Mouse (Mus musculus): ENCODE measurements around the gene Adgrf1. TPM values are rescaled to one million over a fixed set of nuclear protein-coding genes. Genes with fewer than 3 reads are reported as not detected.

Gene Adgrf1
- total and polyA plus RNA-seq, 3 experiments, result not detected

- no peak overlapping the region for H3K4me3 ChIP-seq (ENCODE audit: control insufficient read depth in 1 of 2, insufficient read depth in 1 of 2, low read depth in 2 of 2, low read length in 2 of 2)
- no peaks in the 10 kb centered on the region for H3K4me1 ChIP-seq (ENCODE audit: control insufficient read depth in 1 of 2, insufficient read depth in 2 of 2, low read length in 2 of 2)
- no peaks in the 10 kb centered on the region for H3K79me2 ChIP-seq (ENCODE audit: control insufficient read depth, insufficient read depth, low read length, poor library complexity)
- H3K9me3 ChIP-seq (replicated peaks; ENCODE audit: insufficient read depth, low read length), result no peaks in the 10 kb centered on the region
- TF ChIP-seq CTCF (IDR thresholded peaks at IDR 0.05 in 2 of 3, conservative IDR thresholded peaks at IDR 0.05 in 1 of 3; ENCODE audit: control insufficient read depth in 1 of 3, insufficient read depth in 1 of 3, low read depth in 2 of 3, low read length in 3 of 3, poor library complexity in 1 of 3, severe bottlenecking in 1 of 3) (no peak), JUND (IDR thresholded peaks at IDR 0.05; ENCODE audit: low read depth, low read length) (no peak), POLR2A (IDR thresholded peaks at IDR 0.05; ENCODE audit: control insufficient read depth in 1 of 2, insufficient read depth in 1 of 2, low read depth in 1 of 2, low read length in 2 of 2, poor library complexity in 1 of 2) (no peak), ELF1 (IDR thresholded peaks at IDR 0.05; ENCODE audit: low read depth, low read length) (no peak), MAZ (IDR thresholded peaks at IDR 0.05; ENCODE audit: low read depth, low read length) (no peak), GABPA (IDR thresholded peaks at IDR 0.05; ENCODE audit: low read depth, low read length) (no peak), MXI1 (IDR thresholded peaks at IDR 0.05; ENCODE audit: low read depth, low read length) (no peak), CHD2 (IDR thresholded peaks at IDR 0.05; ENCODE audit: low read length) (no peak), MYC (IDR thresholded peaks at IDR 0.05; ENCODE audit: low read depth, low read length) (no peak), NELFE (IDR thresholded peaks at IDR 0.05; ENCODE audit: low read depth, low read length) (no peak), CHD1 (IDR thresholded peaks at IDR 0.05; ENCODE audit: low read depth, low read length) (no peak), ETS1 (IDR thresholded peaks at IDR 0.05; ENCODE audit: low read depth, low read length) (no peak)
- no peaks in the 10 kb centered on the region for H3K27me3 ChIP-seq (ENCODE audit: control insufficient read depth in 1 of 2, insufficient read depth in 2 of 2, low read length in 2 of 2)
- H3K36me3 ChIP-seq (ENCODE audit: control insufficient read depth in 1 of 2, insufficient read depth in 2 of 2, low read length in 2 of 2), result no peaks in the 10 kb centered on the region
- H3K9ac ChIP-seq (ENCODE audit: control insufficient read depth, low read depth, low read length, poor library complexity, severe bottlenecking), result no peak overlapping the region
- DNase-seq (ENCODE audit: low read depth, low spot score), result no peak
- H3K27ac ChIP-seq (ENCODE audit: control insufficient read depth, low read depth, low read length), result no peak overlapping the region
These were observed 62.6 kb downstream of the Adgrf1 start for GRCm38 (mm10) chr17:43332686-43333085.

DNA sequence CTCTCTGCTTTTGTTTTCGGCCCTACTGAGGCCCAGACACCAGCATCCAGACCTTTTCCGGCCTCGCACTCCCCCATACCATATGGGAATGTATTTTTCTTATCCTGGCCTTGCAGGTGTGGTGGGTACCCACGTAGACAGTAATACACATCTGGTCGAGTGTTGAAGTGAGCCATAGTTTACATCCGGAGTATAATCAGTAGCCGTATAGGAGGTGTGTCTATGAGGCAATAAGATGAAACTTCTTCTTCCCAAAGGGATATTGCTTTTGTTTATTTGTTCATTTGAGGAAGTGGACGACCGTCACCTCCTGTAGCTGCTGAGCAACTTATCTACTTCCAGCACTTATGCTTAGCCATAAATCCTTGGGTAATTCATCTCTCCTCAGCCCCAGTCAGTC is 63.9 kb downstream of the Adgrf1 start:
- no peaks in the 10 kb centered on the region for H3K27me3 ChIP-seq (ENCODE audit: control insufficient read depth in 1 of 2, insufficient read depth in 2 of 2, low read length in 2 of 2)
- H3K36me3 ChIP-seq (ENCODE audit: control insufficient read depth in 1 of 2, insufficient read depth in 2 of 2, low read length in 2 of 2), result no peaks in the 10 kb centered on the region
- H3K79me2 ChIP-seq (ENCODE audit: control insufficient read depth, insufficient read depth, low read length, poor library complexity), result no peaks in the 10 kb centered on the region
- H3K9me3 ChIP-seq (replicated peaks; ENCODE audit: insufficient read depth, low read length), result no peaks in the 10 kb centered on the region
- no peak overlapping the region for H3K4me3 ChIP-seq (ENCODE audit: control insufficient read depth in 1 of 2, insufficient read depth in 1 of 2, low read depth in 2 of 2, low read length in 2 of 2)
- H3K4me1 ChIP-seq (ENCODE audit: control insufficient read depth in 1 of 2, insufficient read depth in 2 of 2, low read length in 2 of 2), result no peaks in the 10 kb centered on the region
- TF ChIP-seq GABPA (IDR thresholded peaks at IDR 0.05; ENCODE audit: low read depth, low read length), result no peak
- TF ChIP-seq GATA1 (IDR thresholded peaks at IDR 0.05; ENCODE audit: low read depth, low read length), result no peak
- no peak for TF ChIP-seq MAFK (IDR thresholded peaks at IDR 0.05; ENCODE audit: borderline replicate concordance, low read depth, low read length)
- TF ChIP-seq JUND (IDR thresholded peaks at IDR 0.05; ENCODE audit: low read depth, low read length), result no peak
- no peak for TF ChIP-seq RAD21 (IDR thresholded peaks at IDR 0.05; ENCODE audit: low read depth, low read length)
- no peak for TF ChIP-seq TAL1 (IDR thresholded peaks at IDR 0.05; ENCODE audit: low read length)
- no peak for TF ChIP-seq POLR2AphosphoS5 (IDR thresholded peaks at IDR 0.05; ENCODE audit: borderline replicate concordance, low read depth, low read length)
- TF ChIP-seq TBP (IDR thresholded peaks at IDR 0.05; ENCODE audit: low read depth, low read length), result no peak
- TF ChIP-seq MEF2A (IDR thresholded peaks at IDR 0.05; ENCODE audit: extremely low read depth, insufficient replicate concordance, low read depth, low read length, poor library complexity, severe bottlenecking), result no peak
- TF ChIP-seq CHD2 (IDR thresholded peaks at IDR 0.05; ENCODE audit: low read length), result no peak
- TF ChIP-seq KAT2A (conservative IDR thresholded peaks at IDR 0.05; ENCODE audit: low read depth, low read length), result no peak
- no peak for TF ChIP-seq MAX (IDR thresholded peaks at IDR 0.05; ENCODE audit: low read length)
- TF ChIP-seq USF2 (IDR thresholded peaks at IDR 0.05; ENCODE audit: borderline replicate concordance in 1 of 2, insufficient read depth in 1 of 2, low read depth in 1 of 2, low read length in 2 of 2), result no peak
- no peak for TF ChIP-seq ZC3H11A (IDR thresholded peaks at IDR 0.05; ENCODE audit: low read depth, low read length)
- TF ChIP-seq UBTF (IDR thresholded peaks at IDR 0.05; ENCODE audit: borderline replicate concordance, insufficient read depth, low read depth, low read length), result no peak
- no peak for TF ChIP-seq MXI1 (IDR thresholded peaks at IDR 0.05; ENCODE audit: low read depth, low read length)
- no peak overlapping the region for H3K9ac ChIP-seq (ENCODE audit: control insufficient read depth, low read depth, low read length, poor library complexity, severe bottlenecking)
- H3K27ac ChIP-seq (ENCODE audit: control insufficient read depth, low read depth, low read length), result no peak overlapping the region
- DNase-seq (ENCODE audit: low read depth, low spot score), result no peak
